Mouse (Mus musculus) kidney, adult 2 months (tissue): ENCODE results near the gene Grik4.

Experiments used
- CTCF ChIP-seq: fragments of 200-500 bp; conservative IDR thresholded peaks from 2 replicates; pipeline ENCODE4 v1.5.1; 2011; ENCODE audit warnings: low read depth, mild to moderate bottlenecking, control low read depth, low read length, moderate library complexity, mixed read lengths; ENCODE audit not compliant: insufficient read depth, insufficient read length
- POLR2A ChIP-seq: fragments of 200-500 bp; IDR thresholded peaks from one replicate; pipeline ENCODE4 v1.6.1; 2011; ENCODE audit warnings: low read depth, low read length, control low read depth

- TF ChIP-seq CTCF (no peak), POLR2A (no peak)
Observed at GRCm38 (mm10) chr9:42926564-42926963, 17.7 kb downstream of the Grik4 start.
